Mouse (Mus musculus): ENCODE results near the gene Yaf2.

GRCm38 (mm10) chr15:93243202-93243601, 93.5 kb downstream of the Yaf2 start:
- no peak for TF ChIP-seq CTCF (IDR thresholded peaks at IDR 0.05)
- TF ChIP-seq EP300 (IDR thresholded peaks at IDR 0.05): no peak

Data from lung, postnatal 0 days (tissue).